Mouse (Mus musculus) heart, embryonic 12.5 days (tissue): ENCODE measurements around the gene Hmgb1. TPM values are rescaled to one million over a fixed set of nuclear protein-coding genes. Genes with fewer than 3 reads are reported as not detected.

Experiments used
- ATAC-seq: fragments of 200-750 bp; cut with Nextera tagmentation; 2 replicates; pipeline ENCODE4 v1.8.0; 2017; ENCODE audit warnings: moderate TSS enrichment, moderate library complexity; ENCODE audit not compliant: insufficient number of reproducible peaks, low FRiP score
- H3K27ac ChIP-seq: fragments of 300-500 bp; sonication (generic); 2 replicates; pipeline ENCODE4 v1.5.1; 2016; ENCODE audit warnings: mild to moderate bottlenecking, moderate library complexity; ENCODE audit not compliant: poor library complexity, severe bottlenecking
- H3K27me3 ChIP-seq: fragments of 300-500 bp; sonication (generic); replicated peaks from 2 replicates; pipeline ENCODE4 v1.6.1; 2016; ENCODE audit warnings: mild to moderate bottlenecking, moderate library complexity
- H3K36me3 ChIP-seq: fragments of 300-500 bp; sonication (generic); 2 replicates; pipeline ENCODE4 v1.6.1; 2016; ENCODE audit warnings: mild to moderate bottlenecking, moderate library complexity
- H3K4me1 ChIP-seq: fragments of 300-500 bp; sonication (generic); replicated peaks from 2 replicates; pipeline ENCODE4 v1.6.1; 2016; ENCODE audit warnings: mild to moderate bottlenecking
- H3K4me2 ChIP-seq: fragments of 300-500 bp; sonication (generic); 2 replicates; pipeline ENCODE4 v1.6.1; 2016; ENCODE audit warnings: mild to moderate bottlenecking, moderate library complexity
- H3K4me3 ChIP-seq: fragments of 300-500 bp; sonication (generic); 2 replicates; pipeline ENCODE4 v1.5.1; 2016; ENCODE audit warnings: mild to moderate bottlenecking
- H3K9ac ChIP-seq: fragments of 300-500 bp; sonication (generic); 2 replicates; pipeline ENCODE4 v1.6.1; 2016; ENCODE audit warnings: mild to moderate bottlenecking, moderate library complexity
- H3K9me3 ChIP-seq: fragments of 300-500 bp; sonication (generic); replicated peaks from 2 replicates; pipeline ENCODE4 v1.6.1; 2016; ENCODE audit warnings: mild to moderate bottlenecking, moderate library complexity
- WGBS: fragments of 180-500 bp; shearing (Covaris S2); methylation state at CpG from one replicate; pipeline ENCODE4 v1.1.7; 2016; 5-methylcytosine and 5-hydroxymethylcytosine counted together
- polyA plus RNA-seq: library from polyadenylated mRNA; unstranded; fragments of >200 nt; fragmentation: Nextera tagmentation; extraction: Ambion mirVana; gene quantifications from 2 replicates; pipeline ENCODE4 v1.2.1, GENCODE M21; 2016

The Hmgb1 gene
- polyA plus RNA-seq, 1 experiment from 2014 or later = 801 TPM

DNA sequence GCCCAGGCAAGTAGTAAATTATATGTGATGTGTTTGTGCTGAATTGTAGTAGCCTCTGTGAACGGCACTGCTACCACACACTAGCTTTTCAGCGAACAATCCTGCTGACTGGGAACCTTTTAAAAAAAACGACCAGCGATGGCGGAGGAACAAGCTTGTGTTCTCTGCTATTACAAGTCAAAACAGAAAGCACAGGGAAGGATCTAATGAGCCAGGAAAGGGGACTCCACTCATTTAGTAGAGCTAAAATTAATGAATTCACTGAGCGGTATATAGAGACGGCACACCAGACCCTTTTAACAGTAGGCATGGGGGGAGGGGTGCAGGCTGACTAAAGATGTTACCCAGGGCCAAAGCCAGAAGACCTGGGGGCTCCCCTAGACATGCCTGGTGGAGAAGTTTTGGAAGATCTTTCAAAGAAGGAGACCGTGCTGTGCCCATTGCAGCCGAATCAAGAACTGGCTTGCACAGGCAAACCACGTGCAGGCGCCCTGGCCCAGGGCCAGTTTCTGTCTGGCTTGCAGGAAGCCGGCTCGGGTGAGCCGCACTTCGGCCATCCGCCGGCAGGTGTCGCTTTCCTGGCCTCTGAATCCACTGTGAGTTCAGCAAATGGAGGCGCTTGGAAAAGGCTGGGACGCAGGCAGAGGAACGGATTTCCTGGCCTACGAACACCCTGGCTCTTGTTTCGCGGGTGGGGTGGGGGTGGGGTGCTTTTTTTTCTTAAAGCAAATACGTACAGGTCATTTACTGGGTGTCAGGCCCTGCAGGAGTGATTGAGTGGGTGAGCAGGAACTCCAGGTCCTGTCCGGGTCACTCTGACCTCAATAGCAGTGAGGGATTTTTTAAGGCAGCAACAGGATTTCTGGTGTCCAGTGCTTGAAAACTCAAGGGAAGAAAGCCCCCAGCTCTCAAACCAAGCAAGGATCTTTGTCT lies 177.7 kb downstream of the Hmgb1 start:
- WGBS = 12% methylated on average over 26 of the region's 26 CpGs
- no peaks in the 10 kb centered on the region for H3K9me3 ChIP-seq
- H3K9ac ChIP-seq = peak overlapping the region; percentile 66
- peak; percentile 85 for ATAC-seq
- peak overlapping the region; percentile 69 for H3K4me2 ChIP-seq
- peaks cover 32% of the 10 kb centered on the region for H3K4me1 ChIP-seq
- H3K27me3 ChIP-seq = no peaks in the 10 kb centered on the region
- peak overlapping the region; percentile 60 for H3K27ac ChIP-seq
- no peaks in the 10 kb centered on the region for H3K36me3 ChIP-seq
- peak overlapping the region; percentile 26 for H3K4me3 ChIP-seq

DNA sequence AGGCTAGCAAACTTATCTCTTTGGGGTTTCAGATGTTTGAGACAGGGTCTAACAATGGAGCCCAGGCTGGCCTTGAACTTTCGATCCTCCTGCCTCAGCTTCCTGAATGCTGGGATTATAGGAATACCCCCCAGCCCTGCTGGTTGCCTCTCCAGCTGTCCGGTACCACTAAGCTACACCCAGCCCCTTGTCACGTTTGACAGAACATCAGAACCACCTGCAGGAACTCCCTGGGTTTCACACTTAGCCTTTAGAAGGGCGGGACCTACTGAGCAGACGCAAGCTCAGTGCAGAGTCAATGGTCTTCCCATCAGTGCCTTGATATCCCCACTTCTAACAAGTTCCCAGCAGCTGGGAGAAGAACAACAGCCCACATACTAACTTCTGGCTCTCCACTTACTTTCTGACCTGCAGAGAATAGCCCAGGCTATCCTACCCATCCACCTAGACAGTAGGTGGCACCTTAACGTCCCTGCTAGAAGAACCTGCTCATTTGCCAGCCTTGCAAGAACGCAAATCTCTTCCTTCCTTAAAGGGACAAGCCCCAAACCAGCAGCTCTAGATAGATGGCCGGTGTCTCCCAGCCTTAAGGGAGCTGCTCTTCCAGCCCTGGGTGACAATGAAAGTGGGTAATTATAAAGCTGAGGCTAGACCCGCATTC lies 178.5 kb downstream of the Hmgb1 start:
- H3K9me3 ChIP-seq = peaks cover 3% of the 10 kb centered on the region; the same call in 1 of the 2 replicates
- no peaks in the 10 kb centered on the region for H3K36me3 ChIP-seq
- H3K9ac ChIP-seq = no peak overlapping the region
- peak overlapping the region; percentile 69 for H3K4me2 ChIP-seq
- no peak for ATAC-seq
- H3K4me3 ChIP-seq = peak overlapping the region; percentile 26
- H3K27ac ChIP-seq = no peak overlapping the region
- H3K4me1 ChIP-seq = peaks cover 32% of the 10 kb centered on the region
- 60% methylated on average over 9 of the region's 9 CpGs for WGBS
- H3K27me3 ChIP-seq = no peaks in the 10 kb centered on the region

DNA sequence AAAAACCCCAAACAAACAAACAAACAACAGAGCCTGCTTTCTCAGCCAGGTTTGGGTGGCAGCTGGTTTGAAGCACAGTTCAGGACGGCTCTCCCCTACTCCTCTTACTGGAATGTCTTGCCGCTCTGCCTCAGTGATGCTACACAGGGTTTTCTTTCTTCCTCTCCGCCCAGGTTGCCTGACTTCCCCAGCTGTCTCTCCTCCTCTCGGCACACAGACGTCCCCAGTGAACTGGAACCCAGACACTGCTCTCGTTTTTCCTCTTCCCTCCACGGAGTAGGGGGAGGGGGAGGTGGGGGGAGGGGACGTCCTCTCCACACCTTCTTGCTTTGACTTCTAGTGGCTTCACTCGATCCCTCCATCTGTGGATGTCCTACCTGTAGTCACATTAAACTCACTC lies 179.2 kb downstream of the Hmgb1 start:
- no peak overlapping the region for H3K9ac ChIP-seq
- no peak overlapping the region for H3K4me3 ChIP-seq
- H3K36me3 ChIP-seq = no peaks in the 10 kb centered on the region
- H3K27me3 ChIP-seq = no peaks in the 10 kb centered on the region
- peaks cover 3% of the 10 kb centered on the region; the same call in 1 of the 2 replicates for H3K9me3 ChIP-seq
- ATAC-seq = no peak
- no peak overlapping the region for H3K27ac ChIP-seq
- peaks cover 32% of the 10 kb centered on the region for H3K4me1 ChIP-seq
- 39% methylated on average over 9 of the region's 9 CpGs for WGBS
- no peak overlapping the region for H3K4me2 ChIP-seq

- Histone ChIP-seq H3K4me3 (no peak overlapping the region), H3K4me1 (peaks cover 25% of the 10 kb centered on the region), H3K27ac (no peak overlapping the region), H3K36me3 (no peaks in the 10 kb centered on the region), H3K9ac (no peak overlapping the region), H3K27me3 (no peaks in the 10 kb centered on the region), H3K4me2 (no peak overlapping the region), H3K9me3 (peaks cover 3% of the 10 kb centered on the region; the same call in 1 of the 2 replicates)
- 36% methylated on average over 2 of the region's 2 CpGs for WGBS
- no peak for ATAC-seq
These were observed 181.2 kb downstream of the Hmgb1 start for GRCm38 (mm10) chr5:149003137-149003536.

- Histone ChIP-seq H3K27me3 (no peaks in the 10 kb centered on the region), H3K36me3 (no peaks in the 10 kb centered on the region), H3K4me3 (no peak overlapping the region), H3K4me2 (no peak overlapping the region), H3K9ac (no peak overlapping the region), H3K27ac (no peak overlapping the region), H3K4me1 (peaks cover 25% of the 10 kb centered on the region), H3K9me3 (peaks cover 3% of the 10 kb centered on the region; the same call in 1 of the 2 replicates)
- 68% methylated on average over 6 of the region's 6 CpGs for WGBS
- no peak for ATAC-seq
These were observed 181.5 kb downstream of the Hmgb1 start for GRCm38 (mm10) chr5:149002803-149003115.

GRCm38 (mm10) chr5:149002034-149002802 lies 182.1 kb downstream of the Hmgb1 start:
- Histone ChIP-seq H3K27ac (no peak overlapping the region), H3K9ac (no peak overlapping the region), H3K9me3 (peaks cover 3% of the 10 kb centered on the region; the same call in 1 of the 2 replicates), H3K4me1 (peaks cover 21% of the 10 kb centered on the region), H3K4me3 (no peak overlapping the region), H3K4me2 (no peak overlapping the region), H3K36me3 (no peaks in the 10 kb centered on the region), H3K27me3 (no peaks in the 10 kb centered on the region)
- 70% methylated on average over 20 of the region's 20 CpGs for WGBS
- no peak for ATAC-seq

DNA sequence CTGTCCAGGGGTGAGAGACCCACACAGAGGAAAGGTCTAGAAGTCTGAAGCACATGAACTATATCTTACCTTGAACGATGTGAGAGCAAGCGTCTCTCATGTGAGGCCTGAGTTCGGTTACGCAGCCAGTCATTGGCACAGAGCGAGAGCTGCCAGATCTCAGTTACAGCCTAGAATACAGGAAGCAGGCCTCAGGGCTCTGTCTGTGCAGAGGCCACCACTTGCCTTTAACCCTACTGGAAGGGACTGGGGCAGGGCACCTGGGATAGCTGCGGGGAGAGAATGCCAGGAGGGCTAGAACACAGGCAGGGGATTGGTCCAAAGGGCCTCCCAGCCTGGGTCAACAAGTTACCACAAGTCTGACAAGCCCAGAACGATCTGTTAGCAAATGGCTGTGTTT lies 184.5 kb downstream of the Hmgb1 start:
- 83% methylated on average over 7 of the region's 7 CpGs for WGBS
- H3K27me3 ChIP-seq = no peaks in the 10 kb centered on the region
- no peak overlapping the region for H3K27ac ChIP-seq
- no peak overlapping the region for H3K9ac ChIP-seq
- H3K36me3 ChIP-seq = no peaks in the 10 kb centered on the region
- H3K4me2 ChIP-seq = no peak overlapping the region
- no peak for ATAC-seq
- peaks cover 3% of the 10 kb centered on the region; the same call in 1 of the 2 replicates for H3K9me3 ChIP-seq
- H3K4me1 ChIP-seq = peaks cover 12% of the 10 kb centered on the region; the same call in 1 of the 2 replicates
- H3K4me3 ChIP-seq = no peak overlapping the region

GRCm38 (mm10) chr5:148998512-148998911 lies 185.8 kb downstream of the Hmgb1 start:
- H3K27me3 ChIP-seq = no peaks in the 10 kb centered on the region
- 55% methylated on average over 14 of the region's 14 CpGs for WGBS
- no peak overlapping the region for H3K4me3 ChIP-seq
- no peak for ATAC-seq
- H3K27ac ChIP-seq = no peak overlapping the region
- no peak overlapping the region for H3K9ac ChIP-seq
- H3K9me3 ChIP-seq = peaks cover 3% of the 10 kb centered on the region; the same call in 1 of the 2 replicates
- H3K4me1 ChIP-seq = peaks cover 21% of the 10 kb centered on the region
- H3K4me2 ChIP-seq = no peak overlapping the region
- no peaks in the 10 kb centered on the region for H3K36me3 ChIP-seq

DNA sequence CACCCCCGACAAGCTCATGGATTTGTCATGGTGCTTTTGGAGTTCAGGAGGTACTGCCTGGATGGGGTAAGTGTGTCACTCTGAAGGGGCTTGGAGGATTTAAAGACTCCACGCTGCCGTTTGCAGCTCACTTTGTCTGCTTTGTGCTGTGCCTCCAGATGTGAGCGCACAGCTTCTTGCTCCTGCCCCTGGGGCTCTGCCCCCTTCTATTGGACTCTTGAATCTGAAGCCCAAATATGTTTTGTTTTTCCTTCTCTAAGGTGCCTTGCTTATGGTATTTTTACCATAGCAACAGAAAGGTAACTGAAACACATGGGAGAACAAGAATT lies 187.6 kb downstream of the Hmgb1 start:
- peaks cover 3% of the 10 kb centered on the region; the same call in 1 of the 2 replicates for H3K9me3 ChIP-seq
- H3K4me1 ChIP-seq = peaks cover 15% of the 10 kb centered on the region
- 61% methylated on average over 4 of the region's 4 CpGs for WGBS
- no peak for ATAC-seq
- H3K4me3 ChIP-seq = no peak overlapping the region
- H3K9ac ChIP-seq = no peak overlapping the region
- H3K27ac ChIP-seq = no peak overlapping the region
- H3K36me3 ChIP-seq = no peaks in the 10 kb centered on the region
- no peaks in the 10 kb centered on the region for H3K27me3 ChIP-seq
- H3K4me2 ChIP-seq = no peak overlapping the region
